Mouse (Mus musculus) midbrain, embryonic 10.5 days (tissue): Measurements from ENCODE around the gene Tmem151a. TPM values are rescaled to one million over a fixed set of nuclear protein-coding genes. Genes with fewer than 3 reads are reported as not detected.

Experiments
- polyA plus RNA-seq: library from polyadenylated mRNA; unstranded; fragments of >200 nt; fragmentation: Nextera tagmentation; extraction: Ambion mirVana; gene quantifications from 2 replicates; pipeline ENCODE4 v1.2.1, GENCODE M21; 2016

The Tmem151a gene
- polyA plus RNA-seq, 1 experiment from 2014 or later: 1.0 TPM

Other genes starting within 250 kb of the Tmem151a start
- gene Ccs, start 246.2 kb downstream of the Tmem151a start, polyA plus RNA-seq: 41.6 and 43.1 TPM in 2 replicates
- 0.07 and 0.14 TPM in 2 replicates for gene Ccdc87, start 246.2 kb downstream of the Tmem151a start, polyA plus RNA-seq
- 29.8 and 38.4 TPM in 2 replicates for gene Ctsf, start 230.4 kb downstream of the Tmem151a start, polyA plus RNA-seq
- 0.99 and 1.9 TPM in 2 replicates for gene Actn3, start 207.6 kb downstream of the Tmem151a start, polyA plus RNA-seq
- gene Zdhhc24, start 206.9 kb downstream of the Tmem151a start, polyA plus RNA-seq: 14.6 and 17.7 TPM in 2 replicates
- gene Bbs1, start 178.9 kb downstream of the Tmem151a start, polyA plus RNA-seq: 7.0 and 10.3 TPM in 2 replicates
- gene Dpp3, start 157.2 kb downstream of the Tmem151a start, polyA plus RNA-seq: 197 and 214 TPM in 2 replicates
- 1.5 and 1.9 TPM in 2 replicates for gene Peli3, start 142.4 kb downstream of the Tmem151a start, polyA plus RNA-seq
- gene Mrpl11, start 123.4 kb downstream of the Tmem151a start, polyA plus RNA-seq: 156 and 163 TPM in 2 replicates
- not detected in 2 replicates for gene Npas4, start 95.2 kb downstream of the Tmem151a start, polyA plus RNA-seq
- 7.4 and 8.6 TPM in 2 replicates for gene Slc29a2, start 61.7 kb downstream of the Tmem151a start, polyA plus RNA-seq
- gene B4gat1, start 46.7 kb downstream of the Tmem151a start, polyA plus RNA-seq: 39.4 and 42.1 TPM in 2 replicates
- 2.2 and 4.4 TPM in 2 replicates for gene AC124502.3, start 46.6 kb downstream of the Tmem151a start, polyA plus RNA-seq
- 83.2 and 85.6 TPM in 2 replicates for gene Brms1, start 44.2 kb downstream of the Tmem151a start, polyA plus RNA-seq
- 2.5 and 2.8 TPM in 2 replicates for gene Rin1, start 35.0 kb downstream of the Tmem151a start, polyA plus RNA-seq
- gene Cd248, start 17.5 kb downstream of the Tmem151a start, polyA plus RNA-seq: 25.3 and 34.1 TPM in 2 replicates
- gene Yif1a, start 3.0 kb upstream of the Tmem151a start, polyA plus RNA-seq: 85.1 and 90.7 TPM in 2 replicates
- 42.2 and 72.4 TPM in 2 replicates for gene Cnih2, start 13.0 kb upstream of the Tmem151a start, polyA plus RNA-seq
- 267 and 280 TPM in 2 replicates for gene Rab1b, start 21.5 kb upstream of the Tmem151a start, polyA plus RNA-seq
- gene Klc2, start 33.0 kb upstream of the Tmem151a start, polyA plus RNA-seq: 31.1 and 40.7 TPM in 2 replicates
- gene Pacs1, start 187.6 kb upstream of the Tmem151a start, polyA plus RNA-seq: 21.3 and 23.7 TPM in 2 replicates
- gene Sf3b2, start 209.9 kb upstream of the Tmem151a start, polyA plus RNA-seq: 468 and 500 TPM in 2 replicates
- gene Gal3st3, start 212.8 kb upstream of the Tmem151a start, polyA plus RNA-seq: 10.8 and 15.4 TPM in 2 replicates